Mouse (Mus musculus): ENCODE data around the gene Fzd2. TPM values are rescaled to one million over a fixed set of nuclear protein-coding genes. Genes with fewer than 3 reads are reported as not detected.
A peak's percentile ranks its signal among the peaks of the same experiment; 100 is the strongest.

Fzd2 gene
- total RNA-seq, 2 experiments from 2014 or later = 10.9 to 11.7 TPM

DNA sequence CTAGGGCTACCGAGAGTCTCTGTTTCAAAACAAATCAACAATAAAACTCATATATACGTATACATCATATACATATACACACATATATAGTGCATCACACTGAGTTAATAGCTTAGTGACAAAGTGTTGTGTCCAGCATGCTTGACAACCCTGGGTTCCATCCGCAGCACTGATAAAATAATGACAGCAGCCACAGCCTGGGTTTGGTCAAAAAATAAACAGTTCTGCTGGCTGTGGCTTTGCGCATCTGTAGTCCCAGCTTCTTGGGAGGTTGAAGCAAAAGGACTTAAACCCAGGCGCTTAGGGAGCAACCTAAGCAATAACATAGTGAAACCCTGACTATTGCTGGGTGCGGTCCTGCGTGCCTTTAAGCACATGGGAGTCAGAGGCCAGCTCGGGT is 25.2 kb downstream of the Fzd2 start:
- no peak for TF ChIP-seq CTCF (IDR thresholded peaks at IDR 0.05)
- intact Hi-C loops (cut with DNase I) = no loop called here
- DNase-seq (ENCODE audit: extremely low spot score in 1 of 2, low spot score in 2 of 2) = no peak

DNA sequence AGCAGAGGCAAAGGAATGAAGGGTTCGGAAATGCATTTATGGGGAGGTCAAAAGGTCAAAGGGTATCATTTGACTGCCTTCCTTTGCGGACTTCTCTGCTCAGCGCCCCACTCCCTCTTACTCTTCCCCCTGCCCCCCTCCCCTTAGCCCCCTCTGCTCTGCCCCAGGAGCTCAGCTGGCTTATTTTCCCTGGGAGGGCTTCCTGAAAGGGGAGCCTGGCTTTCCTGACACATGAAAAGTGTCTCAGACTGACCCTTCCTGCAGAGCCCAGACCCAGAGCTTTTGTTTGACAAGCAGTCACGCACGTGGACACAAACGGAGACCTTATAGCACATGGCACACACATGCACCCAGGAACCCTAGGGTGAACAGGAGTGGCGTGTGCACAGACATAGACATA is 26.5 kb downstream of the Fzd2 start:
- DNase-seq (ENCODE audit: extremely low spot score in 1 of 2, low spot score in 2 of 2) = no peak
- intact Hi-C loops (cut with DNase I) = no loop called here
- no peak overlapping the region for H3K27ac ChIP-seq
- no peak for TF ChIP-seq CTCF (IDR thresholded peaks at IDR 0.05)
- H3K4me3 ChIP-seq = no peak overlapping the region

More for the DNA sequence above, 25.2 kb downstream of the Fzd2 start:
- H3K4me3 ChIP-seq = no peak overlapping the region
- H3K27ac ChIP-seq = no peak overlapping the region

DNA sequence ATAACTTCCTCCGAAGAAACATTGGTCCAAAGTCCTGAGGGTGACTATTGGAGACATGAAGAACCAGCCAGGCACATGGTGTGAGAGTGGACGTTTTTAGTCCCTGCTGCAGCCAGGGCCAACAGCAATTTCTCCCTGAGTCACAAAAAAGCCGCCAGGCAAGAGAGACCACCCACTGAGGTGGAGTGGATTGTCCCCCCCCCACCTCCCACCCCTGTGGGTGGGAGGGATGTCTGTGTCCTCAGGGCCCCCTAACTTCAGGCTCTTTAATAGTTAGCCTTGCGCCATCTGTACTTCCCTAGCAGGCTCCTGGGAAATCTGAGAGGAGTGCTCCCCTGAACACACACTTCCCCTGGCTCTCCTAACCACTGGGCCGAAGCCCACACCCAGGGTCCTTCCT is 27.0 kb downstream of the Fzd2 start:
- intact Hi-C loops (cut with DNase I) = no loop called here
- no peak for TF ChIP-seq CTCF (IDR thresholded peaks at IDR 0.05)
- H3K4me3 ChIP-seq = no peak overlapping the region

DNA sequence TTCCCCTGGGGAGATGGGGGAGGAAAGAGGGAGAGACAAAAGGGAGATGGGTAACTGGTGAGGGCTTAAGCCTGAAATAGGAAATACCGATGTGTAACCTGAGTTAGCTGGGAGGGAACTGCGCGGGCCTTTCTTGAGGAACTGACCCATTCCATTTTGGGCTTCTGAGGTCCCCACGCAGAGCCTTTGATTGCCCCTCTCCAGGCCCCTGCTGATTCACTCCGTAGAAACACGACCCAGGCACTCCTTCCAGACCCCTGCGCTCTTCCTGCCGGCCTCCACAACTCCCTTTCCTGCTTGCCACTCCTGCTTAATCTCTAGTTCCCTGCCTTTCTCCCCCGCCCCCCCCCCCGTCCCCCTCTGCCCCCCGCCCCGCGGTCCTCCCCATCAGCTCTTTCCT is 28.5 kb downstream of the Fzd2 start:
- Histone ChIP-seq H3K4me3 (no peak overlapping the region), H3K27ac (no peak overlapping the region)
- no peak for TF ChIP-seq CTCF (IDR thresholded peaks at IDR 0.05)
- DNase-seq (ENCODE audit: extremely low spot score in 1 of 2, low spot score in 2 of 2) = no peak
- intact Hi-C loops (cut with DNase I) = no loop called here

More for the DNA sequence above, 27.0 kb downstream of the Fzd2 start:
- H3K27ac ChIP-seq = no peak overlapping the region
- no peak for DNase-seq (ENCODE audit: extremely low spot score in 1 of 2, low spot score in 2 of 2)

DNA sequence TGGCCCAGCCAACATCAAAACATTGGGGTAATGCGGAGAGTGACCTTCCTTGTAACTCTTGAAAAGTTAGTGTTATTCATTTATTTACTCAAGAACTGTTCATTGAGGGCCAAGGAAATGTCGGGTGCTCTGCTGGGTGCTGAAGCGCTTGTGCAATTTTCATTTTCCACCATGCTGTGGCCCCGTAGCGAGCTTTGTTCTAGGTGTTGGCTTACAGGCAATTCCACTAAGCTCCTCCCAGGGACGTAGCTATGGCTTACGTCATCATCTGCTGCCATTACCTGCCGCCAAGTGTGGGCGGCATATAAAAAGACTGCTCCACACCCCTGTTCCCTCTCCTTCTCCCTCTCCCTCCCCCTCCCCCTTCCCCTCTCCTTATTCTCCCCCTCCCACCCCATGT is 29.2 kb downstream of the Fzd2 start:
- no peak overlapping the region for H3K27ac ChIP-seq
- intact Hi-C loops (cut with DNase I) = no loop called here
- no peak for DNase-seq (ENCODE audit: extremely low spot score in 1 of 2, low spot score in 2 of 2)
- H3K4me3 ChIP-seq = no peak overlapping the region
- no peak for TF ChIP-seq CTCF (IDR thresholded peaks at IDR 0.05)

DNA sequence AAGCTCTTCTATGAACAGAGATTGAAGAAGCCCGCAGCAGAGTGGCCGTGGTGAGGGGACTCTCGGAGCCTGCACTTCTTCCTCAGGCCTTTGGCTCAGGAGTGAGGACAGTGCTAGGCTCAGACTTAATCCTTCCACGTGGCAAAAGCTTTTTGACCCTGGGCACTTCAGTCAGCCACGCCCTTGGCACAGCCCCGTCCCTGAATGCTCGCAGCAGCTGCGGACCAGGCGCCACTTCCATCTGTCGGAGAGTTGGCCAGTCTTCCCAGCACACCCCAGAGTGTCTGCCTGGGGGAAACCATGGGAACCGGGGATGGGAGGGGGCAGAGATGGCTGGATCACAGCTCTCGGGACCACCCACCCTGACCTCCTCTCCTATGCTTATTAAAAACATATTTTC is 32.7 kb downstream of the Fzd2 start:
- no peak for TF ChIP-seq CTCF (IDR thresholded peaks at IDR 0.05)
- intact Hi-C loops (cut with DNase I) = no loop called here
- Histone ChIP-seq H3K4me3 (no peak overlapping the region), H3K27ac (no peak overlapping the region)
- no peak for DNase-seq (ENCODE audit: extremely low spot score in 1 of 2, low spot score in 2 of 2)

DNA sequence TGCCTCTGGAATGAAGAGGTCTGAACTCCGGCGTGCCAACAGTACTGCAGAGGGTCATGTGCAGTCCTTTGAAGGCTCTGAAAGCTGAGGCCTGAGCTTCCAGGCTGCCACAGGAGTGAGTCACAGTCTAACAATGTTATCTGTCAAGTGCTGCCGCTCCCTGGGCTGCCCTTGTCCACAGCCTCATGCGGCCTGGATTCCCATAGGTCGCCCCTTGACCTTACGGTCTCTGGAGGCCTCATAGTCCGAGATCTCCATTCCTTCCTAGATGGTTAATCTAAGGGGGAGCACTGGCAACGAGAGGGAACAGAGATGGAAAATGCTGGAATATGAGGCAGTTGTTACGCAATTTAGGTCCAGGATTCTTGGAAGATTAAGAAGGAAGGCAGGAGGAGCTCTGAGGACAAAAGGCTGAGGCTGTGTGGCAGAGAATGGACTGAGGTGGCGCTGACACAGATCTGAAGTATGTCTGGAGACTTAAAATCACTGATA is 39.7 kb downstream of the Fzd2 start:
- intact Hi-C loops (cut with DNase I) = no loop called here
- no peak for TF ChIP-seq CTCF (IDR thresholded peaks at IDR 0.05)
- DNase-seq (ENCODE audit: extremely low spot score in 1 of 2, low spot score in 2 of 2) = no peak
- no peak overlapping the region for H3K4me3 ChIP-seq
- H3K27ac ChIP-seq = no peak overlapping the region

DNA sequence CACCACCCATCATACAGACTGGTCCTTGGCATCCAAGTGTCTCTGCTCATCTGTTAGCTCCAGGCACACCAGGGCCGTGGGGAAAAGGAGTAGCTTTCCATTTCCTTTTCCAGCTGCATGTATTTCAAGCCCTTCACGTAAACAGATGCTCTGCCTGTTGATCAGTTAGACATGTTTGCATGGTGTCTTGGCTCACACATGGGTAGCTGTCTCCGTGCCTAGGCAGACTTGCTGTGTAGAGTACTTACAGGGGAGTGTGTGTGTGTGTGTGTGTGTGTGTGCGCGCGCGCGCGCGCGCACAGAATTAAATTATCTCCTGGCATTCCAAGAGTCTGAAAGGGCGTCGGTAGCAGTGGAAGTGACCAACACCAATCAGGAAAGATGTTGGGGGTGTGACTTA is 42.0 kb downstream of the Fzd2 start:
- no peak overlapping the region for H3K27ac ChIP-seq
- intact Hi-C loops (cut with DNase I) = no loop called here
- no peak overlapping the region for H3K4me3 ChIP-seq
- no peak for TF ChIP-seq CTCF (IDR thresholded peaks at IDR 0.05)
- no peak for DNase-seq (ENCODE audit: extremely low spot score in 1 of 2, low spot score in 2 of 2)

DNA sequence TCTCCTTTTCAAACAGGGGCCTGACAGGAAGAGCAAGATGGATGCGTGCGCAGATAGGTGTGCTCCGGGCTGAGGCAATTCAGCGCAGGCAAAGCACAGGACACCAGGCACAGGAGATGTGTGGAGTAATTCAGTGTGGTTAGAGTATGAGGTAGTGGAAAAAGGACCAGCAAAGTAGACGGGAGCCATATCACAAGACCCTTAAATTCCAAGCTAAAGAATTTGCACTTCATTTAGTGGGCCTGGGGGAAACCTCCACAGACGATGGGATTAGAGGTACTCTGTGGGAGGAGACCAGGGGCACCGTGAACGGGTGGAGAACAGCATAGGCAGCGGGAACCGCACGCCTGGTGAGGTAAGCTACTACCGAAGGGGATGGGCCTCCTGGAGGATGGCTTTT is 43.7 kb downstream of the Fzd2 start:
- Histone ChIP-seq H3K27ac (no peak overlapping the region), H3K4me3 (no peak overlapping the region)
- intact Hi-C loops (cut with DNase I) = no loop called here
- DNase-seq (ENCODE audit: extremely low spot score in 1 of 2, low spot score in 2 of 2) = no peak
- no peak for TF ChIP-seq CTCF (IDR thresholded peaks at IDR 0.05)

DNA sequence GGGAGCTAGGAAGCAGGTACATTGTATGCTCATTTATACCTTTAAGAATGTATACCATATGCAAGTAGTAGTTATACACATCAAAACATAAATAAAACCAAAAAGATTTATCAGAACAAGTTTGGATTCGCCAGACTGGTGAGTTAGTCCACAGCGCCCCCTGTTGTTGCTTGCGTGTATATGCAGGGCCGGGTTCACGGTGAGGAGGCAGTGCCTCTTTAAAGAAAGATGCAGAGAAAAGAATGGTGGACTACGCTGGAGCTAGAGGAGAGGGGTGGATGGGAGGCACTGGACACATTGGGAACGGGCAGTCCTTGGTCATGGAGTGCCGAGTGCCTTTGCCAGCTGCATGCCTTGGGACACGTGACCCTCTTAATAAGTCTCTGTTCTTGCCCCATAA is 47.2 kb downstream of the Fzd2 start:
- intact Hi-C loops (cut with DNase I) = loop anchor here (1.0 to 2.0 kb wide), 2 partner anchors 78 to 165 kb away; no protein-coding TSS in a partner anchor
- H3K4me3 ChIP-seq = no peak overlapping the region
- no peak overlapping the region for H3K27ac ChIP-seq
- DNase-seq (ENCODE audit: extremely low spot score in 1 of 2, low spot score in 2 of 2) = peak; percentile 56 to 73
- peak; percentile 95 for TF ChIP-seq CTCF (IDR thresholded peaks at IDR 0.05)

DNA sequence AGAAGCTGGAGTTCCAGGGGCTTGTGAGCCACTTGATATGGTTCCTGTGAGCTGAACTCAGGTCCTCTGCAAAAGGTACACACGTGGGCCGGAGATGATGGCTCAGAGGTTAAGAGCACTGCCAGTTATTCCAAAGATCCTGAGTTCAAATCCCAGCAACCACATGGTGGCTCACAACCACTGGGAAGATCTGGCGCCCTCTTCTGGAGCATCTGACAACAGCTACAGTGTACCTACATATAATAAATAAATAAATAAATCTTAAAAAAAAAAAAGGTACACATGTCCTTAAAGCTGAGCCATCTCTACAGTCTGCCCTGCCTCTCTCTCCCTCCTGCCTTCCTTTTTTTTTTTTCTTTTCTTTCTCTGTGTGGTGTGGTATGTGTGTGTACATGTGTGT is 48.6 kb downstream of the Fzd2 start:
- intact Hi-C loops (cut with DNase I) = no loop called here
- Histone ChIP-seq H3K4me3 (no peak overlapping the region), H3K27ac (no peak overlapping the region)
- peak; percentile 27 for TF ChIP-seq CTCF (IDR thresholded peaks at IDR 0.05)
- DNase-seq (ENCODE audit: extremely low spot score in 1 of 2, low spot score in 2 of 2) = no peak

DNA sequence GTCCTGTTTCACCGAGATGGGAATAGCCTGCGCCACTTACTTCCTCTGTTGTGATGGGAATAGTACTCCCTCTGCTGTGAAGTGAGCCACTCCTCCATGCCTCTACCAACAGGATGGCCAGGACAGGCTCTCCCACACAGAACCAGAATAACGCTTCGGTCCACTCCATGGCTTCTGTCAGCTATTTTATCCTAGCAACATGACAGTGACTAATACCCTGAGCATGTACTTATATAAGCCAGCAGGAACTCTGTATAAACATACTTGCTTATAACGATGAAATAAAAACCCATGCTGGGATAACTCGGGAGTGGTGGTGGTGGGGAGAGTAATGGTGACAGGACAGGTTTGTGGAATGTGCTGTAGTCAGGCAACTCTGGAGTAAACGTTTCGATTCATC is 51.7 kb downstream of the Fzd2 start:
- Histone ChIP-seq H3K27ac (peak overlapping the region; percentile 15; the same call in 1 of the 2 replicates), H3K4me3 (no peak overlapping the region)
- intact Hi-C loops (cut with DNase I) = loop anchor here (1.0 kb wide), 1 partner anchor 83 kb away; no protein-coding TSS in a partner anchor
- DNase-seq (ENCODE audit: extremely low spot score in 1 of 2, low spot score in 2 of 2) = no peak
- no peak for TF ChIP-seq CTCF (IDR thresholded peaks at IDR 0.05)

DNA sequence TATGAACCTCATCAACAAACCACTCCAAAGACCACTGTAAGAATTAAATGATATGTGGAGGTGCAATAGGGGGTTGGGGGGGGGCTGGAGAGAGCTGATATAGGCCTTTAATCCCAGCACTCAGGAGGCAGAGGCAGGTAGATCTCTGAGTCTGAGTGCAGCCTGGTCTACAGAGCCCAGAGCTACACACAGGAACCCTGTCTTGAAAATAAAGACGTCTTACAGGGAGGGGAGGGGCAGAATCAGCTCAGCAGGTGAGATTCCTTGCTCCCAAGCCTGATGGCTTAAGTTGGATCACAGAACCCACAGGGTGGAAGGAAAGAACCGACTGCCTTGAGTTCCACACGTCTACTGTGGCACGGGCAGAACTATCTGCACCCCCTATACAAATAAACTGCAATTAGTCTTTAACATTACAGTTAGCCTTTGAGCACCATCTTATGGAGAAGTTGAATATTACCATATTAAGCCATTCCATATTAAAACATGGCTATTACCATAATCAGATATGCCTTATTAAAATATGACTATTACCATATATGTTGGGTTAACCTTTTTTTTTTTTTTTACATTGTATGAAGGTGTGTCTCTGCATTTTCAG is 52.2 kb downstream of the Fzd2 start:
- intact Hi-C loops (cut with DNase I) = loop anchor here (1.0 kb wide), 1 partner anchor 83 kb away; no protein-coding TSS in a partner anchor
- Histone ChIP-seq H3K4me3 (no peak overlapping the region), H3K27ac (peak overlapping the region; percentile 15; the same call in 1 of the 2 replicates)
- TF ChIP-seq CTCF (IDR thresholded peaks at IDR 0.05) = peak; percentile 50
- DNase-seq (ENCODE audit: extremely low spot score in 1 of 2, low spot score in 2 of 2) = no peak
